11 mouse cellular contexts compared by ENCODE assay signal in genomic region chr17:65847694-65848449, GRCm38 (mm10). TPM values are rescaled to one million over a fixed set of nuclear protein-coding genes. Genes with fewer than 3 reads are reported as not detected.
DNase-seq lines count a peak whose midpoint lies in the region; ATAC-seq and TF ChIP-seq lines count a peak whose summit lies in the region.
"Had no signal": no experiment of that assay in that cellular context is flagged by ENCODE, and none has a peak within 500 bp of the region (broad histone marks: within the 10 kb centered on the region; RNA-seq: fewer than 3 reads in every experiment).

No protein-coding gene starts in this region.

- no peak overlapping the region for H3K4me3 ChIP-seq in forebrain, embryonic 14.5 days (ENCODE audit: low read depth, low read length)
- H3K4me3 ChIP-seq in forebrain, embryonic 12.5 days (replicated peaks), result no peak overlapping the region
- no peak overlapping the region for H3K4me3 ChIP-seq in left cerebral cortex, adult 2 months
- no peak overlapping the region for H3K4me3 ChIP-seq in forebrain, postnatal 0 days (ENCODE audit: low read depth, low read length)

- peak overlapping the region; percentile 15; the same call in 1 of the 2 replicates for H3K27ac ChIP-seq in forebrain, embryonic 14.5 days (ENCODE audit: low read depth, low read length)
- no peak overlapping the region for H3K27ac ChIP-seq in forebrain, embryonic 12.5 days
- peak overlapping the region; percentile 15; the same call in 1 of the 2 replicates for H3K27ac ChIP-seq in left cerebral cortex, adult 2 months
- H3K27ac ChIP-seq in forebrain, postnatal 0 days (ENCODE audit: low read depth, low read length), result peak overlapping the region; percentile 45; the same call in 1 of the 2 replicates
- H3K27ac ChIP-seq: liver, embryonic 14.5 days had no signal

- intact Hi-C loops in left cerebral cortex, adult 2 months (cut with DNase I), result no loop called here

- ATAC-seq in forebrain, embryonic 14.5 days, result peak; percentile 50; the same call in 1 of the 2 replicates
- no peak for ATAC-seq in forebrain, embryonic 12.5 days (ENCODE audit: low FRiP score)
- ATAC-seq in forebrain, postnatal 0 days, result peak; percentile 47; the same call in 1 of the 2 replicates

- no peaks in the 10 kb centered on the region for H3K4me1 ChIP-seq in forebrain, embryonic 14.5 days (ENCODE audit: control insufficient read depth, insufficient read depth, low read length)
- no peaks in the 10 kb centered on the region for H3K4me1 ChIP-seq in forebrain, embryonic 12.5 days
- no peaks in the 10 kb centered on the region for H3K4me1 ChIP-seq in forebrain, postnatal 0 days (ENCODE audit: insufficient read depth)

- H3K36me3 ChIP-seq in forebrain, embryonic 14.5 days (ENCODE audit: control insufficient read depth, insufficient read depth, low read length), result peaks cover 74% of the 10 kb centered on the region
- H3K36me3 ChIP-seq in forebrain, embryonic 12.5 days (replicated peaks), result peaks cover 70% of the 10 kb centered on the region
- peaks cover 57% of the 10 kb centered on the region for H3K36me3 ChIP-seq in forebrain, postnatal 0 days (ENCODE audit: insufficient read depth)

- H3K27me3 ChIP-seq in forebrain, embryonic 14.5 days (replicated peaks; ENCODE audit: control insufficient read depth, insufficient read depth, low read length), result no peaks in the 10 kb centered on the region
- no peaks in the 10 kb centered on the region for H3K27me3 ChIP-seq in forebrain, embryonic 12.5 days
- no peaks in the 10 kb centered on the region for H3K27me3 ChIP-seq in forebrain, postnatal 0 days (ENCODE audit: insufficient read depth, low read length)

- H3K4me2 ChIP-seq in forebrain, embryonic 14.5 days (ENCODE audit: low read length), result no peak overlapping the region
- no peak overlapping the region for H3K4me2 ChIP-seq in forebrain, embryonic 12.5 days
- H3K4me2 ChIP-seq in forebrain, postnatal 0 days (ENCODE audit: low read depth), result no peak overlapping the region

- peak; percentile 49 for DNase-seq in forebrain, embryonic 14.5 days (ENCODE audit: low spot score)
- DNase-seq in left cerebral cortex, adult 2 months (ENCODE audit: extremely low spot score in 1 of 2, low spot score in 2 of 2), result no peak
- DNase-seq in left cerebral cortex, adult 8-10 months (ENCODE audit: low spot score in 2 of 2), result no peak
- peak; percentile 66 for DNase-seq in brain, embryonic 14.5 days (ENCODE audit: low read depth)
- DNase-seq in forebrain, postnatal 0 days, result peak; percentile 53
- DNase-seq in spleen, postnatal 14 days (ENCODE audit: low spot score in 2 of 2), result no peak
- no peak for DNase-seq in adipocyte (ENCODE audit: low spot score)
- DNase-seq: adrenal gland, adult 2 months; layer of hippocampus, postnatal 36 days had no signal

- peak overlapping the region; percentile 21; the same call in 1 of the 2 replicates for H3K9ac ChIP-seq in forebrain, embryonic 14.5 days (ENCODE audit: low read length)
- no peak overlapping the region for H3K9ac ChIP-seq in forebrain, embryonic 12.5 days
- H3K9ac ChIP-seq in forebrain, postnatal 0 days, result no peak overlapping the region
- H3K9ac ChIP-seq: liver, embryonic 14.5 days had no signal

- no peak for TF ChIP-seq CTCF in left cerebral cortex, adult 2 months (IDR thresholded peaks at IDR 0.05)
- no peak for TF ChIP-seq CTCF in brain, embryonic 14.5 days (IDR thresholded peaks at IDR 0.05; ENCODE audit: borderline replicate concordance, extremely low read depth, insufficient read depth, insufficient read length)
- no peak for TF ChIP-seq CTCF in forebrain, postnatal 0 days (IDR thresholded peaks at IDR 0.05; ENCODE audit: low read depth)

- no peaks in the 10 kb centered on the region for H3K9me3 ChIP-seq in forebrain, embryonic 14.5 days (replicated peaks; ENCODE audit: control insufficient read depth, low read length)
- H3K9me3 ChIP-seq in forebrain, embryonic 12.5 days, result no peaks in the 10 kb centered on the region
- H3K9me3 ChIP-seq in forebrain, postnatal 0 days (ENCODE audit: low read length), result no peaks in the 10 kb centered on the region

- WGBS in forebrain, embryonic 14.5 days, result 74% methylated on average over 11 of the region's 11 CpGs
- 80% methylated on average over 11 of the region's 11 CpGs for WGBS in forebrain, embryonic 12.5 days
- 61% methylated on average over 11 of the region's 11 CpGs for WGBS in forebrain, postnatal 0 days

- TF ChIP-seq POLR2A in brain, embryonic 14.5 days (IDR thresholded peaks at IDR 0.05; ENCODE audit: borderline replicate concordance, extremely low read depth, insufficient read depth, insufficient read length, poor library complexity, severe bottlenecking), result no peak

RNA-seq across cellular contexts. Expression of gene Ralbp1, which starts 37.7 kb away (rescaled TPM):
- polyA plus RNA-seq in forebrain, embryonic 14.5 days (2014; fragmentation: Nextera tagmentation; extraction: Ambion mirVana), result 42.9 and 50.2 TPM in 2 replicates
- 39.6 and 43.9 TPM in 2 replicates for polyA plus RNA-seq in forebrain, embryonic 12.5 days (2016; fragmentation: Nextera tagmentation; extraction: Ambion mirVana)
- 10 to 100 TPM; 69.3 to 69.6 TPM for total RNA-seq in left cerebral cortex, adult 2 months (2021)
- 10 to 100 TPM; 64.6 to 75.2 (median 69.3) TPM for total RNA-seq in left cerebral cortex, adult 8-10 months (2022)
- 28.4 and 32.5 TPM in 2 replicates for polyA plus RNA-seq in brain, embryonic 14.5 days (2012; rRNA removed)
- total RNA-seq in forebrain, postnatal 0 days (2014; rRNA removed), result 39.9 and 40.7 TPM in 2 replicates
- 34.4 and 47.7 TPM in 2 replicates for polyA plus RNA-seq in forebrain, postnatal 0 days (2015; fragmentation: Nextera tagmentation; extraction: Ambion mirVana)

Comparison
In these comparisons a context has a peak if more than half of its experiments do, and no peak if none do; other contexts are left out.
1. DNase-seq: peak in forebrain, embryonic 14.5 days (single experiment), brain, embryonic 14.5 days (single experiment) and forebrain, postnatal 0 days (single experiment); none in left cerebral cortex, adult 2 months (0 of 2), left cerebral cortex, adult 8-10 months (0 of 2), spleen, postnatal 14 days (0 of 2) and adipocyte (single experiment).